Mouse (Mus musculus) skeletal muscle tissue, adult 2 months (tissue): Measurements from ENCODE around the gene Serf2.
"Not testable (repeated sequence)": the region's sequence is repeated elsewhere in the genome, so short reads cannot be mapped to it uniquely, and the experiment has no call there.

Experiments
- DNase-seq: peaks from one replicate; pipeline ENCODE4 v3.0.0-alpha.2; 2012; ENCODE audit warnings: low read depth, low spot score

Serf2 gene

DNA sequence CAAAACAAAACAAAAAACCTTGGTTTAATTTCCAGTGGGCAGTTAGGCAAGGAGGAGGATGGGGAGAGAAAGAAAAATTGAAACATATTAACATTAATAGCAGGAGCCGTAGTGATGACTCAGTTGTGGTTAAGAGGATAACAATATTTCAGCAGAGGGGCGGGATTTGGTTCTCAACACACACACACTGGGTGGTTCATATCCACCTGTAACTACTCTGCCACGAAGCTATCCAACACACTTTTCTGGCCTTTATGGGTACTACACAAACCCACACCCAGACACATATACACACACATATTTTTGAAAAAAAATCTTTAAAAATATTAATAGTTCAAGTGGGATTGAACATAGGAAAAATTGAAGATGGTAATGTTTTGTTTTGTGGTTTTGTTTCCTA, 2.0 kb upstream of the Serf2 start:
- DNase-seq, result no peak

DNA sequence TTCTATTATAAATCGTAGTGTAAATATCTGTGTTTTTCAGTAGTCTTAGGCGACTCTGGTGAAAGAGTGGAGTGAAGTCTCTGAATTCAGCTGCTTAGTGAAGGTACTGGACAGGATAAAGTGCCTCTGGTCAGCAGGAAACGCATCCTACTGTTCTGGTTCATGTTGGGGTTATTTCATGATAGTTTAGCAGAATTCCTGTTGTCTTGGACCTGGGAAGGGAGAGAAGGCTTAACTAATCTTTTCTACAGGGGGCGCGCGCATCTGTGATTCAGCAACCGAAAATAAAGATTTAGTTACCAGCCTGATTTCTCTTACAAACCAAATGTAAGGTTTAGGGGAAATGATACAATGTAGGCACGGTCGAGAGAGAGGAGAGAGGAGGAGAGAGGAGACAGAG, 859 bp upstream of the Serf2 start:
- DNase-seq, result no peak

DNA sequence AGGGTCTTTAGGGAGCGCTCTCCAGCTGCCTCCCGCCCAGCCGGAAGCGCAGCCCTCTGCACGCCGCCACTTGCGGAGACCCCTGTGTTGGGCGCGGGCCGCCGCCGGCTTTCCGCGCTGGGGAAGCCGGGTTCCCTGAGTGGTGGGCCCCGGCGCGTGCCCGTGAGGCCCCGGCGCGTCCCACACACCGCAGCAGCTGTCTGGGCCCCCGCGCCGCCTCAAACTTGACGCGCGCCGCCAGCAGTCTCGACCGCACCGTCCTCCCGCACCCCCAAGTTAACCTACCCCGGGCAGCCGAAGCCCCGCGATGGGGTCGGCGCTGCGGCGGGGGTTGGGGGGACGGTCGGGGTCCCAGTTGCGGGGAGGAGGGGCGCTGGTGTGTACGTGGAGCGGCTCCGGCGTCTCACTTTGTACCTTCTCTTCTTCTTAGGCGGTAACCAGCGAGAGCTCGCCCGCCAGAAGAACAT, 583 bp downstream of the Serf2 start:
- no peak for DNase-seq

DNA sequence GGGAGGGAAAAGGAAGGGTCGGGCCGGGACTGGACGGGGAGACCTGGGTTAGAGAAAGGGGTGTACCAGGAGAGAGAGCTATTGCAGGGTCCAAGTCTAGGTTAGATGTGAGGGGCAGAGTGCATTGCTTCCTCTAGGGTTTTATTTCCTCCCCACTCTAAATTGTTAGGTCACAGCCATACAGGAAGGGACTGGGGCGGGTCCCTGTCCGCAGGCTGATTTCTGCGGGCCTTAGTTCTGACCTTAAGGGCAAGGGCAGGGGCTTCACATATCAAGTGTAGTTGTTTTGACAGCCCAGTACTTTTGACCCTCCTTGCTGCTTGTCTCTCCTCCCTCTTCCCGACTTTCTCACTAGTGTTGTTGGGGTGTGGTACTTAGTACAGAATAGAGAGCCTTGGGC, 1.1 kb downstream of the Serf2 start:
- DNase-seq, result no peak

DNA sequence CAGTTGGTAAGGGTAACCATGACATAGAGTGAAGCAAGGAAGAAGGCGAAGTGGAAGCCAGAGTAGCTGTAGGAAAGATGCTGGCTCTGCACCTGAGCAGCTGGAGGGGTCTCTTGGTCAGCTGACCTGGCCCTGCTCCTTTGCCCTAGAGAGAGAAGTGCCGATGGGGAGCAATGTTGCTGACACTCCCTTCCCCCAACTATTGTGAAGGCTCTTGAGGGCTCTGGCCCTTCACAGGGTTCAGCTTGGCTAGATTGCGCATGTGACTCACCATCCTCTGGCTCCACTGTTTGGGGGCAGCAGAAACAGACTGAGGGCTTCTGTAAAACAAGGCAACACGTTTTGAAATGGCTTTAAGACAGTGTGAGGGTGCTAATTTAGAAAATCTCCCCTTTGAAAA, 3.4 kb downstream of the Serf2 start:
- DNase-seq, result no peak

DNA sequence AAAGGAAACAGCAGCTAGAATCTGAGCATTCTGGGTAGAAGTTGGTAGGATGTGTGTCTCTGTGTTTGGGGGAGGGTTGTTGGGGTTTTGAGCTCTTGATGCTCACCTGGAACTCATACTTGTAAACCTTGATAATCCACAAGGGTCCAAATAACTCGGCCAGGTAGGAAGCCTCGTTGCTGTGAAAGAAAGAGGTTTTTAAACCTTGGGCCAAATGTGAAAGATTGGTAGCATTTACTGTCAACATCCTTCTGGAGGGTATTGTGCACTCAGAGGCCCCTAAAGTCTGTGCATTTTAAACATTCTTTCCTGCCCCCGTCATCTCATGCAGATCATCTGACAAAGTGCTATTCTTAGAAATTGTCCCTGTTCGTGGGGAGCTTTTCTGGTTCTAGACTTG, 4.0 kb downstream of the Serf2 start, which contains the start of gene Hypk:
Hypk (plus strand) TSS at position 301 of the 400 bp plus-strand sequence.
- no peak for DNase-seq

DNA sequence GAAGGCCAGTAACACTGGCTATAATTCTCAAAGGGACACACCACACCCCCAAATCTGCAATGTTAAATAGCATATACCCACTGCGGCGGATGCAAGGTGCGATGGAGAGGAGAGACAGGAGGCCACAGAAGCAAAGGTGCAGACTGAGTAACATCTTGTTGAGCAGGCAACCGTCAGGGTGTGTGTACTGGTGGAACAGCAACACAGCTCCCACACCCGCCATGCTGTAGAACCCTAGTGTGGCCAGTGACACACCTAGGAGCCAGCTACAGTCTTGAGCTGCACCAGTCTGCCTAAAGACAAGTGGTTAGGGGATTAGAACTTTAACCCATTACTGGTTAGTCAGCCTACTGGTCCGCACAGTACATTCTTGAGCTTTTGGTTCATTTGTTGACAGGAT, 4.9 kb downstream of the Serf2 start:
- no peak for DNase-seq

DNA sequence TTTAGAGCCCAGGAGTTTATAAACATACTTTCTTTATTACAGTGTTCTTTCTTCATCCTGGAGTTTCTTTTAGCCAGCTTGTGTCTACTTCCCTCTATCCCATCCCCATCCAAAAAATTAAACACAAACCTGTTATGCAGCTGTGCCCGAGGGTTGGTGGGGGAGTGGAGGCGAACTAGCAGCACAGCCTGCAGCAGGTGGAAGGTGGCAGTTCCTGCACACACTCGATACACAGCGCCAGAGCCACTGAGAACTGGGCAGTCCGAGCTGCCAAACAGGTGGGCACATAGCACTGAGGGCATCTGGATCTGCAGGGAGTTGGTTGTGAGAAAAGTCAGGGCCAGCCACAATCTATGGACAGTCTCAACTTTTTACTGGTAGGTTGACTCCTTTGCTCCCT, 6.5 kb downstream of the Serf2 start:
- no peak for DNase-seq

DNA sequence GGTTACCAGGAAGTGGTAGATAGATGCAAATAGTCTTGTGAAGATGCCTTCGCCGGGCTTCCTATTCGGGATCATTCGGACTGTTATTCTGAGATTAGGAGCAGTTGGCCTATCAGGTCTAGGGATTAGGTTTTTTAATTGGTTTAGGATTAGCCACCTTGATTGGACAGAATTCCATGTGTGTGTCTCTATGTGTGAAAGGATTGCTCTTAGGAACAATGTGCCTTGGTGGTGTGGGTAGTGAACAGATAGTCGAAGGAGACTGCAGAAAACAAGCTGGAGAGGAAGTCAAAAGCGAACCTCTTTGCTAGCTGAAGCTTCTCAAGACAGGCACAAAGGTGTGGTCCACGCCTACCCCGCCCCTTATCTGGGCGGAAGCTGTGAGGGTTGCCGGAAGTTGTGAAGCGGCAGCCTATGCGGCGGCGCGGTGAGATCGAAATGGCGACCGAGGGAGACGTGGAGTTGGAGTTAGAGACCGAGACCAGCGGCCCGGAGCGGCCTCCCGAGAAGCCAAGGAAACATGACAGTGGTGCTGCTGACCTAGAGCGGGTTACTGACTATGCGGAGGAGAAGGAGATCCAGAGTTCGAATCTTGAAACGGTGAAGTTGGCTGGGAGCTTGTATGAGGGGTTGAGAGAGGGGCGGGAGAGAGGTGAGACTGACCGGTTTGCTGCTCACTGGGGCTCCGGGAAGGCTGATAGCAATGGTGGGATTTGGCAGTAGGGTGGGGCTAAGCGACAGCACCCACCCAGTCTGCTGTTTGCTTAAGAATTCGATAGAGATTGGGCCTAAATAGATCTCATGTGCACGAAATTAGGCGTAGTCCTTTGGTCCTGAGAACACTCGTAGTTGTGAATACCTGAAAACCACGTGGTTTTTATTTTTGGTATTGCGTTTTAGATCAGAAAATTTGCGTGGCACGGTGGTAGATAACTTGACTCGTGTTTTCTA, 8.0 kb downstream of the Serf2 start, which contains the start of gene Serinc4:
Serinc4 (minus strand) TSS at position 90 of the 951 bp plus-strand sequence.
- DNase-seq, result peak; percentile 75

DNA sequence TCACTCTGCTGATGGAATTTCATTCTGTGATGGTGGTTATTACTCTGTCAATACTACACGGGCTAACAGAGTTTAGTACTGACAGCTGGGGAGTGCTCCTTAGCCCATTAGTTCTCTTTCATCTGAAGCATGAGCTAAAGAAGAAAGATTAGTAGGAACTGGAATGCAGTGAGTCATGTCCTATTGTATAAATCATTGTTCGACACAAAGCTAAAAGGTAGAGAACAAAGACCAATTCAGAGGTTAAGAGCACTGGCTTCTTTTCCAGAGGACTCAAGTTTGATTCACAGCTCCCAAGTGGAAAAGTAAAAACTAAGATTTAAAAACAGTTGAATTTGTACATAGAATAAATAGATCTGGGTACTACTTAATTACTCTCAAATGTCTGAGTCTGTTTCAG, 11.1 kb downstream of the Serf2 start:
- DNase-seq, result no peak

DNA sequence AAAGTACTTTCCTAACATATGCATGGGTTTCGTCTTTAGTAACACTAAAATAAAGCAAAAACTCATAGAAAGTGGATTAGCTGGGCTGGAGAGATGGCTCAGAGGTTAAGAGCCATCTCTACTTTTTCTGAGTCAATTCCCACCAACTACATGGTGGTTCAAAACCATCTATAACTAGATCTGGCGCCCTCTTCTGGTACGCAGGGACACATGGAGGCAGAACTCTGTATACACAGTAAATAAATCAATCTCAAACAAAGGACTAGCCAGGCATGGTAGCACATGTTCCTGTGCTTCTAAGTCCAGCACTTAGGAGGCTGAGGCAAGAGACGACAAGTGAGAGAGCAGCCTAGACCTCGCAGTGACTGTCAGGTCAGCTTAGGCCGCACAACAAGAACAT, 20.0 kb downstream of the Serf2 start:
- not testable (repeated sequence) for DNase-seq

DNA sequence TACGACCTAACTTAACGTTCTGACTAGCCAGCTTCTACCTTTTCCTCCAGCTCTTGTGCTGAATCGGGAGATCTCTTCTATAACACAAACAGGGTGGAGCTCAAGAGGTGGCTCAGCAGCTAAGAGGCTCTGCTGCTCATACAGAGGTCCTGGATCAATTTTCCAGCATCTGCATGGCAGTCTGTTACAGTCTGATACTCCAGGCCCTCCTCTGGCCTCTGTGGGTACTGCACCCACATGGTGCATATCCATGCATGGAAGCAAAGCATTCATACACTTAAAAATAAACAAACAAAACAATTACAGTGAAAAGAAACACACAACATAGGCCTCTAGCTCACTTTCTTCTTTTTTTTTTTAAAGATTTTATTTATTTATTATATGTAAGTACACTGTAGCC, 23.8 kb downstream of the Serf2 start:
- not testable (repeated sequence) for DNase-seq

DNA sequence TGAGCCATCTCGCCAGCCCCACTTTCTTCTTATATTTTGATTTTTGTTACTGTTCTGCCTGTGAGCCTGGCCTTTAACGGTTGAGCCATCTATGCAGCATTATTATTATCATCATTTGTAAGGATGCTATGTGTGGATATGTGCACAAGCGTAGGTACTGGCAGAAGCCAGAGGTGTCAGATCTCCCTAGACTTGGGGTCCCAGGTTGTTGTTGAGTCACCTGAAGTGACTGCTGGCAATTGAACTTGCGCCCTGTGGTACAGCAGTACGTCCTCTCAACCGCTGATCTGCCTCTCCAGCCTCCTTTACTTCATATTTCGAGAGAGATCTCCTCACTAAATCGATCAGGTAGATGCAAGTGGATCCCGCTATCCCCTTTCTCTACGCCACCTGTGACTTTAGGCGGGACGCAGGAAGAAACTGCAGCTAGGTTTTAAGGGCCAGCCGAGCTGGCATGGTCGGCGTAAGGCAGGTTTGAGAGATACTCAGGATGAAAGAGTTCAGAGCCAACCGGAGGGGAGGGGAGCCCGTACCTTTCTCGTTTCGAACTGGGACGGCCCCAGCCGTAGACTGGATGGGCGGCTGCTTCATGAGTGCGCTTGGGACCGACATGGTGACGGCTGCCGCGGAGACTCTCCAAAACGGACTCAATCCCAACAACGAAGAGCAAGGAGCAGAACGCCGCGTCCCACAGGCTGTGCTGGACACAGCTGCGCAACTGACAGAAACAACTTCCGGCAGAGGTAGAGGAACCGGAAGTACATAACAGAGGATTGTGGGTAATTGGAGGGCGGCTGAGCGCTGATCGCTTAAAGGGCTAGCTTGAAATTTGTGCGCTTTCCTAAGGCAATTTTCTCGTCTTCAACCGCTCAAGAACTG, 24.5 kb downstream of the Serf2 start, which contains the start of gene Mfap1b:
Mfap1b (minus strand) TSS at position 767 of the 879 bp plus-strand sequence.
- DNase-seq, result peak; percentile 88

DNA sequence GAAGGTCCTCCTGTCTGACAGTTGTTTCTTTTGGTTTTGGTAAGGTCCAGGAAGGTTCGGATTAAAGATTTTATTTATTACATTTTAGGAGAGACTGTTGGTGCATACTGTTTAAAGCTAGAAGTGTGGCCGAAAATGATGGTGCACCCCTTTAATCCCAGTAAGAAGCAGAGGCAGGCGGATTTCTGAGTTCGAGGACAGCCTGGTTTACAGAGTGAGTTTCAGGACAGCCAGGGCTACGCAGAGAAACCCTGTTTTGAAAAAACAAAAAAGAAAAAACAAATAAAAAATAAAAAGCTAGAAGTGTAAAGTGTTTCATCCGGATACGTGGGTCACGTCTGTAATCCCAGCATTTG, 25.2 kb downstream of the Serf2 start:
- DNase-seq, result no peak

DNA sequence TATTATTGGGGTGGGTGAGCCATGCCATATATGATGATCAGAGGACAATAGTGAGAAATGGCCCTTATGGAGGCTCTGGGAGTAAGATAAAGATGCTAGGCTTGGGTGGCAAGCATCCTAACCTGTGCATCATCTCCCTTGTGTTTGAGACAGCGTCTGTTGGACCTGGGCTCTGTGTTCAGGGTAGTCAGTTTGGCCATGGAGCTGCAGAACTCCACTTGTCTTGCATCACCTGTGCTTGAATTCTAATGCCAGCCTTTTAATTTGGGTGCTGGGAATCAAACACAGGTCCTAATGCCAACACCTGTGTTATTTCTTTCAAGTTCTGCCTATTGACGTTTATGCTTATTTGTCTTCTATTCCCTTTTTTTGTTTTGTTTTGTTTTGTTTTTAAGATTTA, 26.3 kb downstream of the Serf2 start:
- DNase-seq, result not testable (repeated sequence)

DNA sequence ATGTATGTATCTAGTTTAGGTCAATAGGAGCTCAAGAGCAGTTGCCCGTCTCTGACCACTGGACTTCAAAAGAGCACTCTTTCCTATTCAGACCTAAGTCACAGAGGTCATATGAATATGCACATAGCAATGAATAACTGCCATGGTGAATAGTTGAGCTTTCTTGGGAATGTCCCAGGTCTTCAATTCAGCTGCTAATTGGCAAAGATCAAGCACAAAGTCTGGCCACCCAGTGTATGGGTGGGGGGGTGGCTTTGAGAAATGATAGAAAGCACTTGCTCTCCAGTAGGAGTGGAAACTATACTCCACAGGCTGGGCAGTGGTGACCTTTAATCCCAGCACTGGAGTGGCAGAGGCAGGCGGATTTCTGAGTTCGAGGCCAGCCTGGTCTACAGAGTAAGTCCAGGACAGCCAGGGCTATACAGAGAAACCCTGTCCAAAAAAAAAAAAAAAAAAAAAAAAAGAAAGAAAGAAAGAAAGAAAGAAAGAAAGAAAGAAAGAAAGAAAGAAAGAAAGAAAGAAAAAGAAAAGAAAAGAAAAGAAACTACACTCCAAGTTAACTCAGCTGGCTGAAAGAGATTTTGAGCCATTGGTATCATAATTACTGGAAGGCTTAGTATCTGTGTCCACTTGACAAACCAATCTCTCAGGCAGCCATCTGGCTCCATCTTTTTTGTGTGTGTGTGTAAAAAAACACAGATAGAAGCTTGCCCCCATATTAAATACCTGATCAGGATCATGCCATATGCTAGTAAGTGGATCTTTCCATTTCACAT, 28.7 kb downstream of the Serf2 start:
- no peak for DNase-seq

DNA sequence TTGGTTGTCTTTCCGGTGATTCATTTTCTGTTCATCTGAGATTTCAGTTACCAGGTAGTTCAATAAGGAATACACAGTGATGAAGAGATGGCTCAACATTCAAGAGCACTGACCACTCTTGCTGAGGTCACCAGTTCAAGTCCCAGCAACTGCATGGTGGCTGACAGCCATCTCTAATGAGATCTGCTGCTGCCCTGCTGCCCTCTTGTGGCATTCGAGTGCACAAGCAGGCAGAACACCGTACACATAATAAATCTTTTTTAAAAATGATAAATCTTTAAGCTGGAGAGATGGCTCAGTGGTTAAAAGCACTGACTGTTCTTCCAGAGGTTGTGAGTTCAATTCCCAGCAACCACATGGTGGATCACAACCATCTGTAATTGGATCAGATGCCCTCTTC, 31.5 kb downstream of the Serf2 start:
- DNase-seq, result no peak

DNA sequence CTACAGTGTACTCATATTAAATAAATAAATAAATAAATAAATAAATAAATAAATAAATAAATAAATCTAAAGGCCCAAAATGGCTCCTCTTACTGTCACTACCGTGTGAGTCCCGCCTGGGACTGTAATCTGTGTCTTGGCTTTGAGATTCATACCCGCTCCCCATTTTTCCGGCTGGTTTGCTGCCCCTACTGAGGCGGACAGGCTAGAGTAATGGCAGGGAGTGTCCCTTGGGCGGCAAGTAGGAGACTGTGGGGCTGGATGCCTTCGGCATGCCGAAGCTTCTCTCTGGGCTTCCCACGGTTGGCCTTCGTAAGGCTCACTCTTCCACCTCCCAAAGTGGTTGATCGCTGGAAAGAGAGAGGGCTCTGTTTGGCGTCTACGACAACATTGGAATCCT, 31.9 kb downstream of the Serf2 start:
- DNase-seq, result not testable (repeated sequence)

DNA sequence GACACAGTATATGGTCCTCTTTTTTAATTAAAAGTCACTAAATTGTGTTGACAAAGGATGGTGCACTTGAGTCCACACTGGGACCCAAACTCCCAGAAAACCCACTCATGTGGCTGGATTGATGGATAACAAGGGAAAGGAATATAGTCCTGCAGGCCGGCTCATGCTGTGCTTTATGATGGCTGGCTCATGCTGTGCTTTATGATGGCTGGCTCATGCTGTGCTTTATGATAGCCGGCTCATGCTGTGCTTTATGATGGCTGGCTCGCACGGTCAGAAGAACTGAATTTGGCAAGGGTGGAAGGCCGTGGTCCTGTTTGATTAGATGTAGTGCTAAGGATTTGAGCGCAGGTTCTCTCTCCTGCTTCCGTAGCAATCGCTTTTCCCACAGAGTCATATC, 34.6 kb downstream of the Serf2 start:
- no peak for DNase-seq

DNA sequence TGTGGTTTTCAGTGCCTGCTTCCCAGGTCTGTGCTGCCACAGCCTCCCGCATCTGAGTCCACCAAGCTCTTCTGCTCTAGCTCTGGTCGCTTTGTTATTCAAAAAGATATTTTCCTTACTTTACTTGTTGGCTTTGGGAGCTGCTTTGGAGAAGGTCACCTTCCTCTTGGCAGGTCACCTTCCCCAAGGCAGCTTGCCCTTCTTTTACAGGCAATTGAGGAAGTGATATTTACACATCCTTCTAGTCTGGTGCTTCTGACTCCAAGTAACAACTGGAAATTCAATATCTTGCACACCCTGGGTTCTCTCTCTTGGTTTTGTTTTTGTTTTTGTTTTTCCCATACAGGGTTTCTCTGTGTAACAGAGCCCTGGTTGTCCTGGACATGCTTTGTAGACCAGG, 35.4 kb downstream of the Serf2 start:
- not testable (repeated sequence) for DNase-seq

DNA sequence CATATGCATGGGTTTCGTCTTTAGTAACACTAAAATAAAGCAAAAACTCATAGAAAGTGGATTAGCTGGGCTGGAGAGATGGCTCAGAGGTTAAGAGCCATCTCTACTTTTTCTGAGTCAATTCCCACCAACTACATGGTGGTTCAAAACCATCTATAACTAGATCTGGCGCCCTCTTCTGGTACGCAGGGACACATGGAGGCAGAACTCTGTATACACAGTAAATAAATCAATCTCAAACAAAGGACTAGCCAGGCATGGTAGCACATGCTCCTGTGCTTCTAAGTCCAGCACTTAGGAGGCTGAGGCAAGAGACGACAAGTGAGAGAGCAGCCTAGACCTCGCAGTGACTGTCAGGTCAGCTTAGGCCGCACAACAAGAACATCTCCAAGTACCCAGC, 52.6 kb downstream of the Serf2 start:
- not testable (repeated sequence) for DNase-seq
